Mouse (Mus musculus) hindbrain, embryonic 16.5 days (tissue): ENCODE measurements at regions not wholly inside any gene's neighbourhood (a gene's known extent, or its start where the extent isn't known, plus 50 kb on each side); places are given as distances from the start of the nearest gene placed in this dataset.

ENCODE experiments used
- ATAC-seq: fragments of 200-750 bp; cut with Nextera tagmentation; 2 replicates; pipeline ENCODE4 v1.8.0; 2017; ENCODE audit warnings: moderate TSS enrichment, moderate library complexity
- H3K27ac ChIP-seq: fragments of 300-500 bp; sonication (generic); 2 replicates; pipeline ENCODE4 v1.5.1; 2014; ENCODE audit warnings: low read depth, mild to moderate bottlenecking, control low read depth, low read length, moderate library complexity
- H3K27me3 ChIP-seq: fragments of 300-500 bp; sonication (generic); replicated peaks from 2 replicates; pipeline ENCODE4 v1.6.1; 2014; ENCODE audit warnings: low read length; ENCODE audit not compliant: control insufficient read depth, insufficient read depth
- H3K36me3 ChIP-seq: fragments of 300-500 bp; sonication (generic); 2 replicates; pipeline ENCODE4 v1.6.1; 2014; ENCODE audit warnings: mild to moderate bottlenecking, low read length, moderate library complexity, mixed read lengths; ENCODE audit not compliant: control insufficient read depth, insufficient read depth
- H3K4me1 ChIP-seq: fragments of 300-500 bp; sonication (generic); 2 replicates; pipeline ENCODE4 v1.6.1; 2014; ENCODE audit warnings: low read depth, low read length; ENCODE audit not compliant: control insufficient read depth, insufficient read depth
- H3K4me2 ChIP-seq: fragments of 300-500 bp; sonication (generic); 2 replicates; pipeline ENCODE4 v1.6.1; 2014; ENCODE audit warnings: mild to moderate bottlenecking, low read length, control low read depth, moderate library complexity
- H3K4me3 ChIP-seq: fragments of 300-500 bp; sonication (generic); 2 replicates; pipeline ENCODE4 v1.5.1; 2014; ENCODE audit warnings: mild to moderate bottlenecking, low read length, control low read depth, moderate library complexity
- H3K9ac ChIP-seq: fragments of 300-500 bp; sonication (generic); 2 replicates; pipeline ENCODE4 v1.6.1; 2014; ENCODE audit warnings: low read depth, mild to moderate bottlenecking, control low read depth, low read length, moderate library complexity
- H3K9me3 ChIP-seq: fragments of 300-500 bp; sonication (generic); 2 replicates; pipeline ENCODE4 v1.6.1; 2014; ENCODE audit warnings: mild to moderate bottlenecking, low read length, moderate library complexity; ENCODE audit not compliant: control insufficient read depth
- WGBS: fragments of 180-500 bp; shearing (Covaris S2); extraction: QIAGEN DNeasy Blood & Tissue Kit; methylation state at CpG from one replicate; pipeline ENCODE4 v1.1.7; 2014; 5-methylcytosine and 5-hydroxymethylcytosine counted together

DNA sequence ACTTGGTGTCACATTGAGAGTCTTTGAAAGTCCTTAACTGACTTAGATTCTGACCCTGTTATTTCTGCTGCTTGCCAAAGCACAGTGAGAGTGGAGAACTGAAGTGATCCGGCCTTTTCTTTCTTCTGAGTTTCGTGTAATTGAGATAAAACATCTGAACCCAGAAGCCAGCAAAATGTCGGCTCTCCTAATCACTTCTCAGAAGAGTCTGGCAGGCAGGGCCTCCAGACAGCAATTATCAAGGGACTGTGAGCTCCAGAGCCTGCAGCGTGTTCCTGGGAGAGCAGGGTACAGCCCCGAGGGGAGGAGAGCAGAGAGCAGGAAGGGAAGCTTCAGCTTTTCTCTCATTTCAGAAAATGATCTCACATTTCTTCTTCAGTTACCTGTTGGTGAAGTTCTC, 205.1 kb upstream of the Tmem132c start:
- H3K4me1 ChIP-seq: peaks cover 2% of the 10 kb centered on the region; the same call in 1 of the 2 replicates
- no peaks in the 10 kb centered on the region for H3K9me3 ChIP-seq
- no peak for ATAC-seq
- H3K27ac ChIP-seq: no peak overlapping the region
- H3K36me3 ChIP-seq: no peaks in the 10 kb centered on the region
- no peak overlapping the region for H3K9ac ChIP-seq
- no peaks in the 10 kb centered on the region for H3K27me3 ChIP-seq
- WGBS: 56% methylated on average over 5 of the region's 5 CpGs
- no peak overlapping the region for H3K4me3 ChIP-seq
- H3K4me2 ChIP-seq: no peak overlapping the region

DNA sequence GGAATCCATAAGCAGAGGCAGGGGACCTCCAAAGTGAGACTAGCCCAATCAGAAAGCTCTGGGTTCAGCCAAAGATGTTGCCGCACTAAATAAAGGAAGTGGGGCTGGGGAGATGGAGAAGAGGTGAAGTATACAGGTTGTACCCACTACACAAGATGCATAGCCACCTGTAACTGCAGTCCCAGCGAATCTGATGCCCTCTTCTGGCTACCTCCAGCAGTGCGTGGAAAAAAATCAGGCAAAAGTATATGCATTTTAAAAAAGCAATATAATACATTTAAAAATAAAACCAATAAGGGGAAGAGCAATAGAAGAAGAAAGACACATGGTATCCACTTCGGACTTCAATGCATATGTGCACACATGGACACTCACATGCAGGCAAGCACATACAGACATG, 183.8 kb upstream of the Tmem132c start:
- H3K4me1 ChIP-seq: no peaks in the 10 kb centered on the region
- H3K4me2 ChIP-seq: no peak overlapping the region
- no peaks in the 10 kb centered on the region for H3K36me3 ChIP-seq
- 78% methylated on average over 4 of the region's 4 CpGs for WGBS
- H3K9ac ChIP-seq: no peak overlapping the region
- ATAC-seq: no peak
- no peaks in the 10 kb centered on the region for H3K27me3 ChIP-seq
- no peak overlapping the region for H3K4me3 ChIP-seq
- no peaks in the 10 kb centered on the region for H3K9me3 ChIP-seq
- no peak overlapping the region for H3K27ac ChIP-seq

DNA sequence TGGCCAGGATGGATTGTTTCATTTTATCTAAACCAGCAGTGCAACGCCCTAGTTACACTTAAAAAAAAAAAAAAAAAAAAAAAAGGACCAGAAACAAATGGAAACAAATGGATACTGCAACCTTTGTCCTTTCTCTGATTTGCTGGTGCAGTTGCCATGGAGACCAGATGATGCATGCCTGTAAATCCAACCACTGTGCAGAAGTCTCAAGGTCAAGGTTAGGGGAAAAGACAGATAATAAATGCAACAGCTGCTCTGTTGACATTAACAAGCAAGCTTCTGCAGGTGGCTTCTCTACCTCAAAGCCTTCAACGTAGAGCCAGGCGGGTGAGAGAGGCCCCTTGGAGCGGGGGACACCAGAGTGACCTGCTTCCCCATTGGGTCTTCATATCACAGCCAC, 167.3 kb upstream of the Tmem132c start:
- H3K4me1 ChIP-seq: no peaks in the 10 kb centered on the region
- no peak overlapping the region for H3K4me3 ChIP-seq
- H3K9ac ChIP-seq: no peak overlapping the region
- ATAC-seq: no peak
- no peaks in the 10 kb centered on the region for H3K27me3 ChIP-seq
- H3K9me3 ChIP-seq: no peaks in the 10 kb centered on the region
- 52% methylated on average over 4 of the region's 4 CpGs for WGBS
- no peaks in the 10 kb centered on the region for H3K36me3 ChIP-seq
- no peak overlapping the region for H3K4me2 ChIP-seq
- no peak overlapping the region for H3K27ac ChIP-seq
